Mouse (Mus musculus) heart, adult 2 months (tissue): ENCODE measurements around the gene Irak4. TPM values are rescaled to one million over a fixed set of nuclear protein-coding genes. Genes with fewer than 3 reads are reported as not detected.

ENCODE experiments used
- DNase-seq, 2 experiments: peaks; one replicate each; pipeline ENCODE4 v3.0.0; 2021
- H3K27ac ChIP-seq: fragments of 200-600 bp; 2 replicates; pipeline ENCODE4 v1.8.1; 2022
- H3K27me3 ChIP-seq: fragments of 200-500 bp; 2 replicates; pipeline ENCODE4 v1.6.1; 2012; ENCODE audit warnings: mild to moderate bottlenecking, low read length, inconsistent platforms, mixed read lengths; ENCODE audit not compliant: control insufficient read depth, insufficient read depth
- H3K36me3 ChIP-seq: fragments of 200-500 bp; 2 replicates; pipeline ENCODE4 v1.6.1; 2012; ENCODE audit warnings: low read length, inconsistent platforms; ENCODE audit not compliant: control insufficient read depth, insufficient read depth
- H3K4me1 ChIP-seq: fragments of 200-500 bp; 2 replicates; pipeline ENCODE4 v1.6.1; 2011; ENCODE audit warnings: low read length; ENCODE audit not compliant: control insufficient read depth, insufficient read depth
- H3K4me3 ChIP-seq: fragments of 200-600 bp; 2 replicates; pipeline ENCODE4 v1.8.1; 2022
- H3K79me2 ChIP-seq: fragments of 200-500 bp; replicated peaks from 2 replicates; pipeline ENCODE4 v1.6.1; 2012; ENCODE audit warnings: mild to moderate bottlenecking, inconsistent platforms, low read length, moderate library complexity, mixed read lengths; ENCODE audit not compliant: control insufficient read depth, insufficient read depth
- H3K9ac ChIP-seq: fragments of 200-500 bp; 2 replicates; pipeline ENCODE4 v1.6.1; 2012; ENCODE audit warnings: low read depth, mild to moderate bottlenecking, control low read depth, inconsistent platforms, low read length, mixed read lengths
- CTCF ChIP-seq: fragments of 200-600 bp; IDR thresholded peaks from 2 replicates; pipeline ENCODE4 v1.8.1; 2022; ENCODE audit warnings: antibody characterized with exemption, mild to moderate bottlenecking, moderate library complexity
- EP300 ChIP-seq: fragments of 200-500 bp; IDR thresholded peaks from 2 replicates; pipeline ENCODE4 v1.6.1; 2011; ENCODE audit warnings: low read depth, low read length, control low read depth; ENCODE audit not compliant: insufficient read depth
- POLR2A ChIP-seq: fragments of 200-500 bp; IDR thresholded peaks from 2 replicates; pipeline ENCODE4 v1.6.1; 2011; ENCODE audit warnings: mild to moderate bottlenecking, low read depth, low read length, control low read depth; ENCODE audit not compliant: insufficient read depth
- WGBS: fragments of 180-500 bp; shearing (Covaris S2); methylation state at CpG from one replicate; pipeline ENCODE4 v1.1.7; 2018; 5-methylcytosine and 5-hydroxymethylcytosine counted together
- intact Hi-C: fragments of 180-260 bp; cut with DNase I; formaldehyde crosslinking; loops from one replicate; pipeline ENCODE4 v1.15.1; 2025
- polyA plus RNA-seq: library from polyadenylated mRNA; depleted of rRNA; stranded (reverse); fragments of >200 nt; gene quantifications from 2 replicates; pipeline ENCODE4 v1.2.3, GENCODE M21; 2012
- total RNA-seq, 2 experiments: library from RNA; stranded (reverse); gene quantifications; 2 replicates each; pipeline ENCODE4 v1.2.3; 2021

Gene Irak4
- total and polyA plus RNA-seq, 3 experiments, result 2.6 to 5.9 (median 5.5) TPM

GRCm38 (mm10) chr15:94584738-94585137, 41.3 kb downstream of the Irak4 start:
- TF ChIP-seq CTCF (peak; percentile 32), EP300 (no peak)
- intact Hi-C loops, result loop anchor here (10.0 kb wide), 1 partner anchor 1890 kb away; no protein-coding TSS in a partner anchor
- peaks cover 6% of the 10 kb centered on the region for H3K36me3 ChIP-seq
- WGBS, result 77% methylated on average over 4 of the region's 4 CpGs
- no peak overlapping the region for H3K27ac ChIP-seq
- H3K4me1 ChIP-seq, result peaks cover 1% of the 10 kb centered on the region; the same call in 1 of the 2 replicates
- H3K27me3 ChIP-seq, result no peaks in the 10 kb centered on the region
- no peak overlapping the region for H3K4me3 ChIP-seq
- DNase-seq, result no peak
- H3K79me2 ChIP-seq, result no peaks in the 10 kb centered on the region
- H3K9ac ChIP-seq, result no peak overlapping the region

- Histone ChIP-seq H3K9ac (no peak overlapping the region), H3K4me3 (peak overlapping the region; percentile 3; the same call in 1 of the 2 replicates)
Measured at GRCm38 (mm10) chr15:94587826-94588715, 44.6 kb downstream of the Irak4 start.

GRCm38 (mm10) chr15:94589219-94590075, 46.0 kb downstream of the Irak4 start, which contains the start of gene Twf1:
TSS of gene Twf1 (minus strand) at chr15:94589889.
- intact Hi-C loops, result loop anchor here (2.0 to 10.0 kb wide), 2 partner anchors 47 to 1885 kb away; partner anchors contain the start of genes Irak4 and Pus7l
- Histone ChIP-seq H3K27me3 (no peaks in the 10 kb centered on the region), H3K36me3 (peaks cover 6% of the 10 kb centered on the region), H3K4me1 (peaks cover 1% of the 10 kb centered on the region; the same call in 1 of the 2 replicates), H3K9ac (peak within 1 kb of the TSS; percentile 99), H3K79me2 (no peaks in the 10 kb centered on the region), H3K4me3 (peak within 1 kb of the TSS; percentile 98), H3K27ac (peak within 1 kb of the TSS; percentile 90)
- under 1% methylated on average over 70 of the region's 70 CpGs for WGBS
- DNase-seq, result peak; percentile 98 to 99
- TF ChIP-seq EP300 (no peak), POLR2A (peak; percentile 64), CTCF (peak; percentile 51)

More at GRCm38 (mm10) chr15:94587826-94588715, 44.6 kb downstream of the Irak4 start:
- Histone ChIP-seq H3K27me3 (no peaks in the 10 kb centered on the region), H3K4me1 (peaks cover 1% of the 10 kb centered on the region; the same call in 1 of the 2 replicates), H3K27ac (no peak overlapping the region), H3K36me3 (peaks cover 6% of the 10 kb centered on the region), H3K79me2 (no peaks in the 10 kb centered on the region)
- DNase-seq, result no peak
- no peak for TF ChIP-seq POLR2A
- no peak for TF ChIP-seq CTCF
- TF ChIP-seq EP300, result no peak
- intact Hi-C loops, result loop anchor here (2.0 to 10.0 kb wide), 2 partner anchors 45 to 1887 kb away; partner anchors contain the start of genes Irak4 and Pus7l
- 74% methylated on average over 9 of the region's 9 CpGs for WGBS

- no peak for TF ChIP-seq EP300
- TF ChIP-seq CTCF, result no peak
- TF ChIP-seq POLR2A, result no peak
- Histone ChIP-seq H3K9ac (no peak overlapping the region), H3K36me3 (peaks cover 6% of the 10 kb centered on the region), H3K79me2 (no peaks in the 10 kb centered on the region), H3K27me3 (no peaks in the 10 kb centered on the region), H3K4me1 (peaks cover 1% of the 10 kb centered on the region; the same call in 1 of the 2 replicates), H3K4me3 (peak overlapping the region; percentile 22), H3K27ac (peak overlapping the region; percentile 63)
- 12% methylated on average over 8 of the region's 8 CpGs for WGBS
- DNase-seq, result no peak
- intact Hi-C loops, result no loop called here
Measured at GRCm38 (mm10) chr15:94590083-94590482, 46.6 kb downstream of the Irak4 start.

- H3K4me1 ChIP-seq, result peaks cover 1% of the 10 kb centered on the region; the same call in 1 of the 2 replicates
- no peak for DNase-seq
- no peaks in the 10 kb centered on the region for H3K79me2 ChIP-seq
- H3K9ac ChIP-seq, result no peak overlapping the region
- intact Hi-C loops, result no loop called here
- H3K27me3 ChIP-seq, result no peaks in the 10 kb centered on the region
- H3K36me3 ChIP-seq, result peaks cover 6% of the 10 kb centered on the region
- no peak overlapping the region for H3K4me3 ChIP-seq
- 82% methylated on average over 4 of the region's 4 CpGs for WGBS
- no peak for TF ChIP-seq CTCF
- no peak for TF ChIP-seq EP300
- TF ChIP-seq POLR2A, result no peak
- no peak overlapping the region for H3K27ac ChIP-seq
Measured at GRCm38 (mm10) chr15:94591356-94591755, 47.9 kb downstream of the Irak4 start.
